Mouse (Mus musculus) liver, postnatal 0 days (tissue): ENCODE data around the gene Cyp4f39. TPM values are rescaled to one million over a fixed set of nuclear protein-coding genes. Genes with fewer than 3 reads are reported as not detected.

Experiments
- ATAC-seq: fragments of 200-750 bp; cut with Nextera tagmentation; 2 replicates; pipeline ENCODE4 v1.8.0; 2017; ENCODE audit warnings: mild to moderate bottlenecking, moderate library complexity
- DNase-seq: peaks from one replicate; pipeline ENCODE4 v3.0.0-alpha.2; 2016
- H3K27ac ChIP-seq: fragments of 300-500 bp; sonication (generic); 2 replicates; pipeline ENCODE4 v1.5.1; 2014; ENCODE audit warnings: antibody characterized with exemption, moderate library complexity, mild to moderate bottlenecking, low read depth
- H3K27me3 ChIP-seq: fragments of 300-500 bp; sonication (generic); 2 replicates; pipeline ENCODE4 v1.6.1; 2014; ENCODE audit warnings: low read length, control low read depth, mixed read lengths; ENCODE audit not compliant: insufficient read depth
- H3K36me3 ChIP-seq: fragments of 300-500 bp; sonication (generic); replicated peaks from 2 replicates; pipeline ENCODE4 v1.6.1; 2014; ENCODE audit warnings: mild to moderate bottlenecking, control low read depth, low read length, moderate library complexity, mixed read lengths; ENCODE audit not compliant: insufficient read depth
- H3K4me1 ChIP-seq: fragments of 300-500 bp; sonication (generic); 2 replicates; pipeline ENCODE4 v1.6.1; 2014; ENCODE audit warnings: antibody characterized with exemption, mild to moderate bottlenecking, control low read depth; ENCODE audit not compliant: insufficient read depth
- H3K4me2 ChIP-seq: fragments of 300-500 bp; sonication (generic); 2 replicates; pipeline ENCODE4 v1.6.1; 2014; ENCODE audit warnings: low read depth, mild to moderate bottlenecking, low read length, moderate library complexity, mixed read lengths
- H3K4me3 ChIP-seq: fragments of 300-500 bp; sonication (generic); 2 replicates; pipeline ENCODE4 v1.5.1; 2014; ENCODE audit warnings: low read depth, low read length
- H3K9ac ChIP-seq: fragments of 300-500 bp; sonication (generic); replicated peaks from 2 replicates; pipeline ENCODE4 v1.6.1; 2014; ENCODE audit warnings: mild to moderate bottlenecking, moderate library complexity
- H3K9me3 ChIP-seq: fragments of 300-500 bp; sonication (generic); 2 replicates; pipeline ENCODE4 v1.6.1; 2016; ENCODE audit warnings: mild to moderate bottlenecking, control low read depth, low read length, mixed read lengths
- CTCF ChIP-seq: sonication (generic); IDR thresholded peaks from 2 replicates; pipeline ENCODE4 v1.5.1; 2016; ENCODE audit warnings: antibody characterized with exemption, low read depth
- EP300 ChIP-seq: IDR thresholded peaks from 2 replicates; pipeline ENCODE4 v1.6.1; 2016; ENCODE audit warnings: antibody characterized with exemption, low read depth, mild to moderate bottlenecking
- WGBS: fragments of 180-500 bp; shearing (Covaris S2); extraction: QIAGEN DNeasy Blood & Tissue Kit; methylation state at CpG from one replicate; pipeline ENCODE4 v1.1.7; 2014; ENCODE audit not compliant: insufficient replicate concordance; 5-methylcytosine and 5-hydroxymethylcytosine counted together
- polyA plus RNA-seq: library from polyadenylated mRNA; unstranded; fragments of >200 nt; fragmentation: Nextera tagmentation; extraction: Ambion mirVana; gene quantifications from 2 replicates; pipeline ENCODE4 v1.2.1, GENCODE M21; 2015

Gene Cyp4f39
- polyA plus RNA-seq, result 0.22 and 0.32 TPM in 2 replicates

GRCm38 (mm10) chr17:32452482-32452881 lies at the start of gene Cyp4f39:
Gene Cyp4f39 (plus strand): TSS chr17:32452723.
- Histone ChIP-seq H3K4me3 (peak within 1 kb of the TSS; percentile 32), H3K4me2 (peak within 1 kb of the TSS; percentile 60), H3K27ac (no peak within 1 kb of the TSS), H3K27me3 (peaks cover 18% of the 10 kb centered on the region), H3K9ac (no peak within 1 kb of the TSS), H3K4me1 (peaks cover 23% of the 10 kb centered on the region), H3K36me3 (no peaks in the 10 kb centered on the region), H3K9me3 (peaks cover 4% of the 10 kb centered on the region; the same call in 1 of the 2 replicates)
- ATAC-seq (no peak), DNase-seq (peak; percentile 61)
- no peak for TF ChIP-seq EP300
- TF ChIP-seq CTCF, result no peak
- 5% methylated on average over 19 of the region's 19 CpGs for WGBS

GRCm38 (mm10) chr17:32402779-32403157 lies 49.8 kb upstream of the Cyp4f39 start:
- H3K36me3 ChIP-seq, result 0 out of 2 replicates have a peak, but pooled peaks cover 2% of the 10 kb centered on the region
- TF ChIP-seq EP300 (no peak), CTCF (no peak)
- H3K9ac ChIP-seq, result peak overlapping the region; percentile 54
- DNase-seq (peak; percentile 53), ATAC-seq (peak; percentile 75)
- peaks cover 5% of the 10 kb centered on the region; the same call in 1 of the 2 replicates for H3K4me1 ChIP-seq
- peak overlapping the region; percentile 69 for H3K4me2 ChIP-seq
- 28% methylated on average over 11 of the region's 11 CpGs for WGBS
- H3K27ac ChIP-seq, result peak overlapping the region; percentile 55
- H3K9me3 ChIP-seq, result no peaks in the 10 kb centered on the region
- H3K27me3 ChIP-seq, result peaks cover 2% of the 10 kb centered on the region; the same call in 1 of the 2 replicates
- H3K4me3 ChIP-seq, result peak overlapping the region; percentile 48

GRCm38 (mm10) chr17:32403417-32403816 lies 49.1 kb upstream of the Cyp4f39 start, which contains the start of gene Rasal3:
Gene Rasal3 (minus strand): TSS chr17:32403583.
- H3K36me3 ChIP-seq, result 0 out of 2 replicates have a peak, but pooled peaks cover 2% of the 10 kb centered on the region
- peak within 1 kb of the TSS; percentile 69 for H3K4me2 ChIP-seq

GRCm38 (mm10) chr17:32411898-32412297 lies 40.6 kb upstream of the Cyp4f39 start:
- no peak for TF ChIP-seq CTCF
- WGBS, result 77% methylated on average over 6 of the region's 6 CpGs
- DNase-seq, result no peak
- no peak overlapping the region for H3K4me2 ChIP-seq
- no peaks in the 10 kb centered on the region for H3K4me1 ChIP-seq
- H3K9ac ChIP-seq, result no peak overlapping the region
- no peaks in the 10 kb centered on the region for H3K9me3 ChIP-seq
- no peaks in the 10 kb centered on the region for H3K36me3 ChIP-seq
- ATAC-seq, result no peak
- H3K27ac ChIP-seq, result no peak overlapping the region
- no peak overlapping the region for H3K4me3 ChIP-seq
- H3K27me3 ChIP-seq, result no peaks in the 10 kb centered on the region

More at GRCm38 (mm10) chr17:32403417-32403816, 49.1 kb upstream of the Cyp4f39 start, which contains the start of gene Rasal3:
- ATAC-seq, result peak; percentile 49; the same call in 1 of the 2 replicates
- peaks cover 5% of the 10 kb centered on the region; the same call in 1 of the 2 replicates for H3K4me1 ChIP-seq
- peak within 1 kb of the TSS; percentile 48 for H3K4me3 ChIP-seq
- TF ChIP-seq CTCF (0 out of 2 replicates have a peak, but pooled peaks have one; percentile 3), EP300 (no peak)
- H3K27me3 ChIP-seq, result 0 out of 2 replicates have a peak, but pooled peaks cover 2% of the 10 kb centered on the region
- peak within 1 kb of the TSS; percentile 55 for H3K27ac ChIP-seq
- H3K9ac ChIP-seq, result peak within 1 kb of the TSS; percentile 54
- no peaks in the 10 kb centered on the region for H3K9me3 ChIP-seq
- peak; percentile 31 for DNase-seq
- WGBS, result 28% methylated on average over 8 of the region's 8 CpGs

- ATAC-seq (peak; percentile 69), DNase-seq (no peak)
- Histone ChIP-seq H3K27me3 (no peaks in the 10 kb centered on the region), H3K9ac (no peak overlapping the region), H3K4me2 (no peak overlapping the region), H3K27ac (no peak overlapping the region), H3K4me3 (no peak overlapping the region), H3K9me3 (no peaks in the 10 kb centered on the region), H3K36me3 (no peaks in the 10 kb centered on the region; the same call in 1 of the 2 replicates), H3K4me1 (no peaks in the 10 kb centered on the region)
- 67% methylated on average over 24 of the region's 24 CpGs for WGBS
- TF ChIP-seq EP300 (no peak), CTCF (no peak)
Measured at GRCm38 (mm10) chr17:32415417-32416020, 37.0 kb upstream of the Cyp4f39 start.

GRCm38 (mm10) chr17:32416771-32417170 lies 35.8 kb upstream of the Cyp4f39 start:
- no peak overlapping the region for H3K4me3 ChIP-seq
- no peak for DNase-seq
- H3K9me3 ChIP-seq, result no peaks in the 10 kb centered on the region
- no peaks in the 10 kb centered on the region for H3K4me1 ChIP-seq
- no peaks in the 10 kb centered on the region for H3K27me3 ChIP-seq
- no peak for ATAC-seq
- WGBS, result 88% methylated on average over 14 of the region's 14 CpGs
- H3K27ac ChIP-seq, result no peak overlapping the region
- no peak overlapping the region for H3K9ac ChIP-seq
- TF ChIP-seq EP300, result no peak
- no peak for TF ChIP-seq CTCF
- H3K36me3 ChIP-seq, result no peaks in the 10 kb centered on the region; the same call in 1 of the 2 replicates
- no peak overlapping the region for H3K4me2 ChIP-seq
